Mouse (Mus musculus) kidney, embryonic 14.5 days (tissue): ENCODE results near the gene Pigp. TPM values are rescaled to one million over a fixed set of nuclear protein-coding genes. Genes with fewer than 3 reads are reported as not detected.
A peak's percentile ranks its signal among the peaks of the same experiment; 100 is the strongest.

Experiments
- ATAC-seq: fragments of 200-750 bp; cut with Nextera tagmentation; 2 replicates; pipeline ENCODE4 v1.8.0; 2017; ENCODE audit warnings: moderate number of reproducible peaks, mild to moderate bottlenecking, moderate TSS enrichment, moderate library complexity; ENCODE audit not compliant: low FRiP score, low TSS enrichment
- H3K27ac ChIP-seq: fragments of 300-500 bp; sonication (generic); 2 replicates; pipeline ENCODE4 v1.5.1; 2014; ENCODE audit warnings: low read depth, mild to moderate bottlenecking, low read length, moderate library complexity, mixed read lengths
- H3K27me3 ChIP-seq: fragments of 300-500 bp; sonication (generic); 2 replicates; pipeline ENCODE4 v1.6.1; 2014; ENCODE audit warnings: mild to moderate bottlenecking, low read length; ENCODE audit not compliant: control insufficient read depth, insufficient read depth
- H3K36me3 ChIP-seq: fragments of 300-500 bp; sonication (generic); 2 replicates; pipeline ENCODE4 v1.6.1; 2014; ENCODE audit warnings: low read length, mixed read lengths; ENCODE audit not compliant: control insufficient read depth, insufficient read depth
- H3K4me1 ChIP-seq: fragments of 300-500 bp; sonication (generic); 2 replicates; pipeline ENCODE4 v1.6.1; 2014; ENCODE audit warnings: low read length, mixed read lengths; ENCODE audit not compliant: control insufficient read depth, insufficient read depth
- H3K4me2 ChIP-seq: fragments of 300-500 bp; sonication (generic); replicated peaks from 2 replicates; pipeline ENCODE4 v1.6.1; 2014; ENCODE audit warnings: low read depth, mild to moderate bottlenecking, low read length
- H3K4me3 ChIP-seq: fragments of 300-500 bp; sonication (generic); 2 replicates; pipeline ENCODE4 v1.5.1; 2014; ENCODE audit warnings: mild to moderate bottlenecking, low read length
- H3K9ac ChIP-seq: fragments of 300-500 bp; sonication (generic); 2 replicates; pipeline ENCODE4 v1.6.1; 2014; ENCODE audit warnings: low read depth, mild to moderate bottlenecking, low read length, moderate library complexity
- H3K9me3 ChIP-seq: fragments of 300-500 bp; sonication (generic); 2 replicates; pipeline ENCODE4 v1.6.1; 2016; ENCODE audit warnings: low read length; ENCODE audit not compliant: control insufficient read depth
- WGBS: fragments of 180-500 bp; shearing (Covaris S2); extraction: QIAGEN DNeasy Blood & Tissue Kit; methylation state at CpG from one replicate; pipeline ENCODE4 v1.1.7; 2014; 5-methylcytosine and 5-hydroxymethylcytosine counted together
- polyA plus RNA-seq: library from polyadenylated mRNA; unstranded; fragments of >200 nt; fragmentation: Nextera tagmentation; extraction: Ambion mirVana; gene quantifications from 2 replicates; pipeline ENCODE4 v1.2.1, GENCODE M21; 2014

Gene Pigp
- polyA plus RNA-seq, 1 experiment from 2014 or later, result 85.6 TPM

- no peak overlapping the region for H3K4me3 ChIP-seq
- H3K27ac ChIP-seq, result no peak overlapping the region
- peaks cover 8% of the 10 kb centered on the region for H3K4me1 ChIP-seq
- no peak for ATAC-seq
- no peak overlapping the region for H3K9ac ChIP-seq
- no peak overlapping the region for H3K4me2 ChIP-seq
- 84% methylated on average over 7 of the region's 7 CpGs for WGBS
- H3K27me3 ChIP-seq, result no peaks in the 10 kb centered on the region
- H3K9me3 ChIP-seq, result no peaks in the 10 kb centered on the region
- H3K36me3 ChIP-seq, result peaks cover 27% of the 10 kb centered on the region
Observed at GRCm38 (mm10) chr16:94396641-94397040, 25.0 kb upstream of the Pigp start.

GRCm38 (mm10) chr16:94395051-94395450 is 23.4 kb upstream of the Pigp start:
- WGBS, result 76% methylated on average over 3 of the region's 3 CpGs
- Histone ChIP-seq H3K4me3 (no peak overlapping the region), H3K9ac (no peak overlapping the region), H3K4me1 (no peaks in the 10 kb centered on the region), H3K27ac (no peak overlapping the region), H3K9me3 (no peaks in the 10 kb centered on the region), H3K36me3 (peaks cover 27% of the 10 kb centered on the region), H3K4me2 (no peak overlapping the region), H3K27me3 (no peaks in the 10 kb centered on the region)
- ATAC-seq, result no peak

- H3K9ac ChIP-seq, result no peak overlapping the region
- H3K9me3 ChIP-seq, result no peaks in the 10 kb centered on the region
- H3K36me3 ChIP-seq, result peaks cover 33% of the 10 kb centered on the region
- H3K4me1 ChIP-seq, result no peaks in the 10 kb centered on the region
- H3K4me3 ChIP-seq, result no peak overlapping the region
- H3K27me3 ChIP-seq, result no peaks in the 10 kb centered on the region
- no peak overlapping the region for H3K27ac ChIP-seq
- no peak for ATAC-seq
- no peak overlapping the region for H3K4me2 ChIP-seq
- 88% methylated on average over 4 of the region's 4 CpGs for WGBS
Observed at GRCm38 (mm10) chr16:94392299-94392698, 20.7 kb upstream of the Pigp start.

- Histone ChIP-seq H3K27ac (no peak overlapping the region), H3K9ac (no peak overlapping the region), H3K36me3 (peaks cover 19% of the 10 kb centered on the region; the same call in 1 of the 2 replicates), H3K9me3 (no peaks in the 10 kb centered on the region), H3K4me3 (no peak overlapping the region), H3K4me1 (0 out of 2 replicates have a peak, but pooled peaks cover 2% of the 10 kb centered on the region), H3K27me3 (no peaks in the 10 kb centered on the region), H3K4me2 (no peak overlapping the region)
- WGBS, result 94% methylated on average over 7 of the region's 7 CpGs
- ATAC-seq, result no peak
Observed at GRCm38 (mm10) chr16:94387690-94388089, 16.0 kb upstream of the Pigp start.

- Histone ChIP-seq H3K4me2 (no peak overlapping the region), H3K36me3 (peaks cover 17% of the 10 kb centered on the region; the same call in 1 of the 2 replicates), H3K4me3 (no peak overlapping the region), H3K9ac (no peak overlapping the region), H3K9me3 (no peaks in the 10 kb centered on the region), H3K4me1 (0 out of 2 replicates have a peak, but pooled peaks cover 7% of the 10 kb centered on the region), H3K27ac (no peak overlapping the region), H3K27me3 (no peaks in the 10 kb centered on the region)
- WGBS, result 91% methylated on average over 3 of the region's 3 CpGs
- no peak for ATAC-seq
Observed at GRCm38 (mm10) chr16:94383277-94383676, 11.6 kb upstream of the Pigp start.

- Histone ChIP-seq H3K9me3 (no peaks in the 10 kb centered on the region), H3K9ac (no peak overlapping the region), H3K27me3 (no peaks in the 10 kb centered on the region), H3K4me3 (no peak overlapping the region), H3K27ac (no peak overlapping the region), H3K36me3 (no peaks in the 10 kb centered on the region), H3K4me1 (0 out of 2 replicates have a peak, but pooled peaks cover 5% of the 10 kb centered on the region), H3K4me2 (no peak overlapping the region)
- ATAC-seq, result no peak
- WGBS, result 83% methylated on average over 1 of the region's 1 CpGs
Observed at GRCm38 (mm10) chr16:94379386-94379785, 7.7 kb upstream of the Pigp start.

- Histone ChIP-seq H3K9ac (peak overlapping the region; percentile 83), H3K9me3 (no peaks in the 10 kb centered on the region), H3K4me3 (peak overlapping the region; percentile 69), H3K27me3 (no peaks in the 10 kb centered on the region), H3K4me1 (peaks cover 18% of the 10 kb centered on the region), H3K27ac (peak overlapping the region; percentile 92), H3K4me2 (peak overlapping the region; percentile 57), H3K36me3 (peaks cover 2% of the 10 kb centered on the region; the same call in 1 of the 2 replicates)
- under 1% methylated on average over 40 of the region's 43 CpGs for WGBS
- ATAC-seq, result peak; percentile 83
Observed at GRCm38 (mm10) chr16:94370915-94371300, 734 bp downstream of the Pigp start.

- Histone ChIP-seq H3K36me3 (peaks cover 2% of the 10 kb centered on the region; the same call in 1 of the 2 replicates), H3K9me3 (no peaks in the 10 kb centered on the region), H3K9ac (peak within 1 kb of the TSS; percentile 83), H3K4me3 (peak within 1 kb of the TSS; percentile 69), H3K4me1 (peaks cover 18% of the 10 kb centered on the region), H3K4me2 (peak within 1 kb of the TSS; percentile 57), H3K27me3 (no peaks in the 10 kb centered on the region), H3K27ac (peak within 1 kb of the TSS; percentile 92)
- WGBS, result under 1% methylated on average over 76 of the region's 79 CpGs
- ATAC-seq, result peak; percentile 90
Observed at GRCm38 (mm10) chr16:94370173-94370914, 1.3 kb downstream of the Pigp start, which contains the start of gene Ttc3. Gene Ttc3 (plus strand): TSS chr16:94370618.

- H3K27me3 ChIP-seq, result no peaks in the 10 kb centered on the region
- 8% methylated on average over 6 of the region's 6 CpGs for WGBS
- no peak for ATAC-seq
- H3K4me3 ChIP-seq, result peak overlapping the region; percentile 69
- peak overlapping the region; percentile 83 for H3K9ac ChIP-seq
- H3K27ac ChIP-seq, result peak overlapping the region; percentile 92; the same call in 1 of the 2 replicates
- H3K36me3 ChIP-seq, result peaks cover 2% of the 10 kb centered on the region; the same call in 1 of the 2 replicates
- H3K9me3 ChIP-seq, result no peaks in the 10 kb centered on the region
- H3K4me2 ChIP-seq, result peak overlapping the region; percentile 57
- peaks cover 18% of the 10 kb centered on the region for H3K4me1 ChIP-seq
Observed at GRCm38 (mm10) chr16:94369596-94370172, 2.0 kb downstream of the Pigp start.
